Mouse (Mus musculus): ENCODE results near the gene Tet2. TPM values are rescaled to one million over a fixed set of nuclear protein-coding genes. Genes with fewer than 3 reads are reported as not detected.

The Tet2 gene
- polyA plus RNA-seq, 1 experiment from 2014 or later = 2.8 TPM

DNA sequence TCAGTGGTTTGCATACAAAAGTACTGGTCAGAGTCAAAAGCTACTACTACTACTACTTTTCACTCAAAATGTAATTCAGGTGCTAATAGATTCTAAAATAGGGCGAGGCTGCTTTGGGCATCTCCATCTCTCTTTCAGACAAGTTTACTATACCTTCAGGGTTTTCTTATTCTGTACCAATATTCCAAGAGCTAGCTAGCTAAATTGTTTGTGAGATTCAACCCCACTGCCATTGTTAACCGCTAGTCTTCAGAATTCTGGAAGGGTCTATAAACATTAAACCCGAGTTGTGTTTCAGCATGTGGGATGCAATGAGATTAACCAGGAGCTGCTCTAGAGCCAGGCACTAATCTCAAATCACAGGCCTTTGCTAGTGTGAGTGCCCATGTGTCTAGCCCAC, 12.1 kb downstream of the Tet2 start:
- H3K27ac ChIP-seq (replicated peaks) = no peak overlapping the region
- no peak overlapping the region for H3K9ac ChIP-seq
- 47% methylated on average over 3 of the region's 3 CpGs for WGBS (ENCODE audit: insufficient replicate concordance)
- H3K4me2 ChIP-seq = no peak overlapping the region
- no peak for ATAC-seq (ENCODE audit: insufficient read depth)
- no peaks in the 10 kb centered on the region for H3K36me3 ChIP-seq (replicated peaks)
- H3K4me1 ChIP-seq (replicated peaks) = peaks cover 10% of the 10 kb centered on the region
- no peaks in the 10 kb centered on the region for H3K27me3 ChIP-seq
- no peak overlapping the region for H3K4me3 ChIP-seq (replicated peaks)
- no peaks in the 10 kb centered on the region for H3K9me3 ChIP-seq (replicated peaks)

- H3K4me1 ChIP-seq (replicated peaks) = peaks cover 10% of the 10 kb centered on the region
- no peak for ATAC-seq (ENCODE audit: insufficient read depth)
- H3K36me3 ChIP-seq (replicated peaks) = no peaks in the 10 kb centered on the region
- H3K27me3 ChIP-seq = no peaks in the 10 kb centered on the region
- 74% methylated on average over 6 of the region's 6 CpGs for WGBS (ENCODE audit: insufficient replicate concordance)
- no peak overlapping the region for H3K27ac ChIP-seq (replicated peaks)
- H3K4me3 ChIP-seq (replicated peaks) = no peak overlapping the region
- H3K9ac ChIP-seq = no peak overlapping the region
- H3K9me3 ChIP-seq (replicated peaks) = no peaks in the 10 kb centered on the region
- H3K4me2 ChIP-seq = no peak overlapping the region
These were observed 12.7 kb downstream of the Tet2 start for GRCm38 (mm10) chr3:133532252-133532651.

GRCm38 (mm10) chr3:133531101-133531500, 13.8 kb downstream of the Tet2 start:
- H3K4me1 ChIP-seq (replicated peaks) = peaks cover 10% of the 10 kb centered on the region
- H3K9me3 ChIP-seq (replicated peaks) = no peaks in the 10 kb centered on the region
- H3K27me3 ChIP-seq = no peaks in the 10 kb centered on the region
- H3K4me3 ChIP-seq (replicated peaks) = no peak overlapping the region
- H3K9ac ChIP-seq = no peak overlapping the region
- H3K27ac ChIP-seq (replicated peaks) = no peak overlapping the region
- no peaks in the 10 kb centered on the region for H3K36me3 ChIP-seq (replicated peaks)
- 48% methylated on average over 2 of the region's 2 CpGs for WGBS (ENCODE audit: insufficient replicate concordance)
- no peak for ATAC-seq (ENCODE audit: insufficient read depth)
- H3K4me2 ChIP-seq = no peak overlapping the region

DNA sequence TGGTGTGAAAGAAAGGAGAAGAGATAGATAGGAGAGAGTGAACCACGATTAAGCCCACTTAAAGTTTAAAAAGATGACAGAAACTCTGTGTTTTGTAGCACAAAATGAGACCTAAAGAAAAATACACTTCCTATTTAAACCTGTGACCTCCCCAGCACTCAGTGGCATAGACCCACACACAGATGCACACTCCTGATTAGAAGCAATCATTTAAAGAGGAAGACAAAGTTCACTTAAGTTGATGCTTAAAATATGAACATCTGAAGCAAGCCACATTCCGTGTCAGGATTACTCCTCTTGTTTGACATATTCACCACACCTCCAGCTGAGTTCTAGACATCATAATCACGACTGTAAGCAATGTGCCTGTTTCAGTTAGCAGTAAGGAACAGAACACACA, 14.3 kb downstream of the Tet2 start:
- H3K9me3 ChIP-seq (replicated peaks) = no peaks in the 10 kb centered on the region
- H3K36me3 ChIP-seq (replicated peaks) = no peaks in the 10 kb centered on the region
- ATAC-seq (ENCODE audit: insufficient read depth) = no peak
- no peak overlapping the region for H3K27ac ChIP-seq (replicated peaks)
- WGBS (ENCODE audit: insufficient replicate concordance) = 21% methylated on average over 3 of the region's 3 CpGs
- no peak overlapping the region for H3K9ac ChIP-seq
- peaks cover 10% of the 10 kb centered on the region for H3K4me1 ChIP-seq (replicated peaks)
- H3K27me3 ChIP-seq = no peaks in the 10 kb centered on the region
- no peak overlapping the region for H3K4me3 ChIP-seq (replicated peaks)
- no peak overlapping the region for H3K4me2 ChIP-seq

- Histone ChIP-seq H3K9me3 (replicated peaks) (no peaks in the 10 kb centered on the region), H3K4me1 (replicated peaks) (no peaks in the 10 kb centered on the region), H3K4me2 (no peak overlapping the region), H3K27ac (replicated peaks) (no peak overlapping the region), H3K36me3 (replicated peaks) (no peaks in the 10 kb centered on the region), H3K27me3 (no peaks in the 10 kb centered on the region), H3K9ac (no peak overlapping the region), H3K4me3 (replicated peaks) (no peak overlapping the region)
- ATAC-seq (ENCODE audit: insufficient read depth) = no peak
- 29% methylated on average over 4 of the region's 4 CpGs for WGBS (ENCODE audit: insufficient replicate concordance)
These were observed 18.7 kb downstream of the Tet2 start for GRCm38 (mm10) chr3:133526119-133526723.

DNA sequence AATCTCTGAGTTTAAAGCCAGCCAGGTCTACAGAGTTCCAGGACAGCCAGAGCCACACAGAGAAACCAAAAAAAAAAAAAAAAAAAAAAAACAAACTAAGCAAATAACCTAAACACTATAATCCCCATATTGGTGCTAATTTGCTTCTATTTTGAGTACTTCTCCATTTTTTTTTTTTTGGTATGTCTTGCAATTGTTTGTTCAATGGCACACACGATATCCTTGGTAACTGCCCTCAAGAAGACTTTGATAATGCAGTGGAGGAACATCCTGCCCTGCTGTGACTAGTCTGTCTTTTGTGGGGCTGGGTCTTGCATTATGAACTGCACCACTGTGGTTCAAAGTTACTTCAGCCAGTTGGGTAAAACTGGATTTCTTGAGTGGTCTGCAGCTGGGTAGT, 19.4 kb downstream of the Tet2 start:
- Histone ChIP-seq H3K36me3 (replicated peaks) (no peaks in the 10 kb centered on the region), H3K9me3 (replicated peaks) (no peaks in the 10 kb centered on the region), H3K4me2 (no peak overlapping the region), H3K4me1 (replicated peaks) (no peaks in the 10 kb centered on the region), H3K27ac (replicated peaks) (no peak overlapping the region), H3K9ac (no peak overlapping the region), H3K4me3 (replicated peaks) (no peak overlapping the region), H3K27me3 (no peaks in the 10 kb centered on the region)
- no peak for ATAC-seq (ENCODE audit: insufficient read depth)
- 9% methylated on average over 1 of the region's 1 CpGs for WGBS (ENCODE audit: insufficient replicate concordance)

GRCm38 (mm10) chr3:133524341-133525050, 20.4 kb downstream of the Tet2 start:
- H3K4me1 ChIP-seq (replicated peaks) = no peaks in the 10 kb centered on the region
- no peak overlapping the region for H3K4me2 ChIP-seq
- no peak overlapping the region for H3K9ac ChIP-seq
- H3K36me3 ChIP-seq (replicated peaks) = no peaks in the 10 kb centered on the region
- no peaks in the 10 kb centered on the region for H3K27me3 ChIP-seq
- WGBS (ENCODE audit: insufficient replicate concordance) = 64% methylated on average over 4 of the region's 4 CpGs
- no peak for ATAC-seq (ENCODE audit: insufficient read depth)
- H3K9me3 ChIP-seq (replicated peaks) = no peaks in the 10 kb centered on the region
- H3K4me3 ChIP-seq (replicated peaks) = no peak overlapping the region
- H3K27ac ChIP-seq (replicated peaks) = no peak overlapping the region

GRCm38 (mm10) chr3:133523191-133523590, 21.7 kb downstream of the Tet2 start:
- H3K4me2 ChIP-seq = no peak overlapping the region
- no peaks in the 10 kb centered on the region for H3K27me3 ChIP-seq
- no peak overlapping the region for H3K27ac ChIP-seq (replicated peaks)
- H3K9ac ChIP-seq = no peak overlapping the region
- no peaks in the 10 kb centered on the region for H3K36me3 ChIP-seq (replicated peaks)
- no peak for ATAC-seq (ENCODE audit: insufficient read depth)
- no peak overlapping the region for H3K4me3 ChIP-seq (replicated peaks)
- WGBS (ENCODE audit: insufficient replicate concordance) = 32% methylated on average over 6 of the region's 6 CpGs
- no peaks in the 10 kb centered on the region for H3K4me1 ChIP-seq (replicated peaks)
- no peaks in the 10 kb centered on the region for H3K9me3 ChIP-seq (replicated peaks)

- Histone ChIP-seq H3K4me2 (no peak overlapping the region), H3K27me3 (no peaks in the 10 kb centered on the region), H3K36me3 (replicated peaks) (no peaks in the 10 kb centered on the region), H3K4me1 (replicated peaks) (no peaks in the 10 kb centered on the region), H3K4me3 (replicated peaks) (no peak overlapping the region), H3K9ac (no peak overlapping the region), H3K9me3 (replicated peaks) (no peaks in the 10 kb centered on the region), H3K27ac (replicated peaks) (no peak overlapping the region)
- 79% methylated on average over 7 of the region's 7 CpGs for WGBS (ENCODE audit: insufficient replicate concordance)
- no peak for ATAC-seq (ENCODE audit: insufficient read depth)
These were observed 22.6 kb downstream of the Tet2 start for GRCm38 (mm10) chr3:133522289-133522688.

DNA sequence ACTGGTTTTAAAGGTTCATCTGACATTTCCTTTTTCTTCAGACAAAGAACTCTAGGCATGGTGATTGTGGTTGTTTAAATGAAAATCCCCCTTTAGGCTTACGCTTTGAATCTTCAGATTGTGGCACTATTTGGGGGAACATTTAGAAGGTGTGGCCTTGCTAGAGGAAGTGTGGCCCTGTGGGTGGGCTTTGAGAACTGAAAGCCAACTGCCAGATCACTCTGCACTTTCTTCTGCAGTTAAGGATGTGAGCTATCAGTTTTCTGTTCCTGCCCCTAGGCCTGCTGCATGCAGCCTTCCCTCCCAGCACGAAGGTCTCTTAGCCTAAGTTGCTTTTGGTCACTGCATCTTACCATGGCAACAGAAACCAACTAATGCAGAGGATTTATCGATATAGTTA, 26.1 kb downstream of the Tet2 start:
- H3K9me3 ChIP-seq (replicated peaks) = no peaks in the 10 kb centered on the region
- H3K27ac ChIP-seq (replicated peaks) = no peak overlapping the region
- H3K4me1 ChIP-seq (replicated peaks) = no peaks in the 10 kb centered on the region
- ATAC-seq (ENCODE audit: insufficient read depth) = no peak
- H3K4me3 ChIP-seq (replicated peaks) = no peak overlapping the region
- H3K36me3 ChIP-seq (replicated peaks) = 0 out of 2 replicates have a peak, but pooled peaks cover 8% of the 10 kb centered on the region
- 72% methylated on average over 3 of the region's 3 CpGs for WGBS (ENCODE audit: insufficient replicate concordance)
- no peak overlapping the region for H3K9ac ChIP-seq
- H3K27me3 ChIP-seq = no peaks in the 10 kb centered on the region
- no peak overlapping the region for H3K4me2 ChIP-seq

GRCm38 (mm10) chr3:133518116-133518515, 26.8 kb downstream of the Tet2 start:
- H3K4me2 ChIP-seq = no peak overlapping the region
- no peak overlapping the region for H3K27ac ChIP-seq (replicated peaks)
- H3K36me3 ChIP-seq (replicated peaks) = peaks cover 12% of the 10 kb centered on the region; the same call in 1 of the 2 replicates
- H3K27me3 ChIP-seq = no peaks in the 10 kb centered on the region
- H3K4me3 ChIP-seq (replicated peaks) = no peak overlapping the region
- 48% methylated on average over 6 of the region's 6 CpGs for WGBS (ENCODE audit: insufficient replicate concordance)
- H3K9me3 ChIP-seq (replicated peaks) = no peaks in the 10 kb centered on the region
- no peak overlapping the region for H3K9ac ChIP-seq
- no peak for ATAC-seq (ENCODE audit: insufficient read depth)
- no peaks in the 10 kb centered on the region for H3K4me1 ChIP-seq (replicated peaks)

DNA sequence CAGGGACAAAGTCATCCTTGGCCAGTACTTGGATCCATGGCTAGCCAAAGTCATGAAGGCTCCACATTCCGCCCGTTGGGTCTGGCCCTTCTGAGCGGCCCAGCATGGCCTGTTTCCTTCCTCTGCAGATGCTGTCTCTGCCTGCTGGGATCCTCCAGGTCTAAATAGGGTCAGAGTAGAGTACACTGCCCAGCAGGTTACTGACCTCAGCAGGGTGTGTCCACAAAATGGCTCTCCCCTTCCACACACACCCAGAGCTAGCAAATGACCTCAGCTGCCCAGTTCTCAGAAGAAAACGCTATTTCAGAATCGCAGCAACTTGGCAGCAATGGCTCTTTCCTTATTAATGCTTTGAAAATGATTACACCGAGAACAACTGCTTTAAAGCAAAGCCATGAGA, 27.5 kb downstream of the Tet2 start:
- H3K36me3 ChIP-seq (replicated peaks) = peaks cover 13% of the 10 kb centered on the region; the same call in 1 of the 2 replicates
- no peaks in the 10 kb centered on the region for H3K27me3 ChIP-seq
- WGBS (ENCODE audit: insufficient replicate concordance) = 72% methylated on average over 6 of the region's 6 CpGs
- H3K9ac ChIP-seq = no peak overlapping the region
- no peak overlapping the region for H3K4me3 ChIP-seq (replicated peaks)
- no peak overlapping the region for H3K27ac ChIP-seq (replicated peaks)
- no peaks in the 10 kb centered on the region for H3K4me1 ChIP-seq (replicated peaks)
- no peak for ATAC-seq (ENCODE audit: insufficient read depth)
- H3K4me2 ChIP-seq = no peak overlapping the region
- no peaks in the 10 kb centered on the region for H3K9me3 ChIP-seq (replicated peaks)
